Mouse (Mus musculus): ENCODE data around the gene Capns2.
A peak's percentile ranks its signal among the peaks of the same experiment; 100 is the strongest.
"Not testable (repeated sequence)": the region's sequence is repeated elsewhere in the genome, so short reads cannot be mapped to it uniquely, and the experiment has no call there.

Capns2 gene

GRCm38 (mm10) chr8:92901107-92901506, at the start of gene Capns2:
Gene Capns2 (plus strand): TSS chr8:92901407.
- no peak for DNase-seq (ENCODE audit: low read depth, low spot score)

DNA sequence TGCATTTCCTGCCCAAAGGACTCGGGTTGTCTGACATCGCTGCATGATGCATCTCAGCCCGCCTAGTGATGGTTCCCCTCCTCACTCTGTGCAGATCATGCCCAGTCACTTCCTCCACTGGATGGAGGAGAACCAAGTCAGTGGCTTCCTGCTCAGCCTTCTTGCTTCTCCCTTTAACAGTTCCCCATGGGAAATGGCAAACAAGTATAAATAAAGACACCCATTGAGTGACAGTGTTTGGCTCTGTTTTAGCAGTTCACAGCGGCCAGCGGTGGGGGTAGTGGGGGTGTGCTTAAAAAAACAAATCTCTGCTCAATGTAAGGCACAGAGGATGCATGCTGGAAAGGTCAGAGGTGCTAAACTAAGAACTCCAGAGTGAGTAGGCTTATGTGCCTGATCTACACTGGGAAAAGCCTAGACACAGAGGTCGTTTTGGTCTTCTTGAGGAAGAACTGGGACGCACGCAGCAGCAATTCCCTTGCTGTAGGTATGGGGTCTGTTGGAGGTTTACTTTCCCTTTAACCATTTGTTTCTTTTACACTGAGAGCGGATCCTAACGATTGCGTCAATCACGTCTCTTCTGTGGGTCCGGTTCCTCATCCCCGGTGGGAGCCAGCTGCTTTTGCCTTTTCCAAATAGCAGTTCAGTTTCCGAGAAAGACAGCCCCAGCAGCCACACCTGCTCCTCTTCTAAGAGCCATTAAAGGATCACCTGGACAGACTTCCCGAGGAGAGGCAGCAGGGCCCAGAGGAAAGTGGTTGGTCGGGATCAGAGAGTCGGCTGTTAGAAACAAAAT, 47.8 kb upstream of the Capns2 start:
- DNase-seq (ENCODE audit: low read depth, low spot score): peak; percentile 53

DNA sequence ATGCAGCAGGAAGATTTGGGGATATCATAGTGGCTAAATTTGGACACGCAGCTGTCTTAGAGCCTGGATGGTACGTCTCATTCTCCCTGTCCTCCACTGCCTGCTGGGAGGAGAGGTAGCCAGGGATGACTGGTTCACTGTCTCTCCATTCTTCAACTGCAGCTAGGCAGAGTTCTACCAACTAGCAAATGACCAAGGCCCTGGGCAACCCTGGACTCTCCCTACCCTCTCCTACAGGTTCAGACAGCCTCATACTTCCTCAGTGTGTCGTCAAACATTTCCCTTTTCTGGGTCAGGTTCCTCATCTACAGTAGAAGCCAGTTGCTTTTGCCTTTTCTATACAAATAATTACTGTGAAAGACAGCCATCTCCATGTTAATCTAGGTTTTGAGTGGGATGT, 46.5 kb upstream of the Capns2 start:
- no peak for DNase-seq (ENCODE audit: low read depth, low spot score)

GRCm38 (mm10) chr8:92855171-92855894, 45.9 kb upstream of the Capns2 start, which contains the start of gene Lpcat2:
Gene Lpcat2 (plus strand): TSS chr8:92855339.
- DNase-seq (ENCODE audit: low read depth, low spot score): peak; percentile 76

- DNase-seq (ENCODE audit: low read depth, low spot score): no peak
Observed at GRCm38 (mm10) chr8:92856273-92856986, 44.8 kb upstream of the Capns2 start.

DNA sequence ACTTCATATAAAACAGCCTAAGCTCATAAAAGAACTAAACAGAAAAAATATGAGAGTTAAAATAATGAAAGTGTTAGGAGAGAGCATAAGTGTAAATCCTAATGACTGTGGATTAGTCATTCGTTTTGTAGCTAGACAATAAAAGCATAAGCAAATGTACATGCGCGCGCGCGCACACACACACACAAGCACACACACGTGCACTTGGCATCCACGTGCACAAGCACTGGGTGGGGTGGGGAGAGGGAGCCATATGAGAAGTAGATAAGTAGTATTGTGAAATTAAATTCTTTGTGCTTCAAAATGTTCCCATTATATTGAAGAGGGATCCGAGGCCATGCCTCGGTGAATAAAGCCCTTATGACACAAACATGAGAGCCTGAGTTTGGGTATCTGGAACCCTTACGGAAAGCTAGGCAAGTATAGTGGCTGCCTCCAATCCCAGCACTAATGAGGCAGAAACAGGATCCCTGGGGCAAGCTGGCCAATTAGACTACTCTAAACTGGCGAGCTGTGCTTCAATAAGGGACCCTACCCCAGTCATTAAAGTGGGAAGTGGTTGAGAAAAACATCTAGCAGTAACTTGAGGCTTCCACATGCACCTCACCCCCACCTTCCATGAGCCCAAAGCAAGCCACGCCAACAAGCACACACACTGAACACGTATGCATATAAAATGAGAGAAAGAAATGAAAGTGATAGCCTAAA, 42.6 kb upstream of the Capns2 start:
- DNase-seq (ENCODE audit: low read depth, low spot score): no peak

DNA sequence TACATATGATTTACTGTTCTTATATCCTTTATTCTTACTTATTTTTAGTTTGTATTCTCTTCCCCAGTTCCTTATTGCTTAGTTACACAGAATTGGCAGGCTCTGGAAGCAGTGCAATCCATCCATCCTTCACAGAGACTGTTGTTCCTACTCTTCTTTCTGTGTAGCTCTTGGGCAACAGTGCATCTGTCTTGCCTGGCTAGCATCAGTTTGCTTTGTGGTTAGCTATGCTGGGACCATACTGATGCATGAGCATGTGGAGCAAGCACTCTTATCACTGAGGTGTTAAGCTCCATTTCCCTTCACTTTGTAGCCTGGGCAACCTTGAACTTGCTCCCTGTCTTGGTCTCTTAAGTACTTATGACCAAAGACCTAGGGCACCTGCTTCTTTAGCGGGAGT, 39.2 kb upstream of the Capns2 start:
- DNase-seq (ENCODE audit: low read depth, low spot score): no peak

GRCm38 (mm10) chr8:92870281-92870680, 30.9 kb upstream of the Capns2 start:
- DNase-seq (ENCODE audit: low read depth, low spot score): no peak

- DNase-seq (ENCODE audit: low read depth, low spot score): peak; percentile 51
Observed at GRCm38 (mm10) chr8:92872063-92872759, 29.0 kb upstream of the Capns2 start.

DNA sequence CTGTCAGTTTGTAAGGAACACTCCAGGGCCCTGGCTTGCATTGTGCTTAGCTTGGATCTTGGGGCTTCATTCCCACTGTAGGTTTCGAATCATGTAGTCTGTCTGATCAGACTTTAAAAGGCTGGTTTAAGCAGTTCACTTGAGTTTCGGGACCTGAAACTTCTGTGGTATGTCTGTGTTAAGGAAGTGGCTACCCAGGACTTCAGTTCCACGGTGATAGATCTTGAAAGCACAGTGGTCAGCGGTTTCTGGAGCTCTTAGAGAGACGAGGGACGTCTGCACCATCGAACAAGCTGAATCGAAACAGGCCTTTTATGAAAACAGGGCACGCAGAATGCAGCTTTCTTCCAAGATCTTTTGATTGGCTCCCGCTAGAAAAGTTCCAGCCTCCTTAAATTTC, 25.4 kb upstream of the Capns2 start:
- DNase-seq (ENCODE audit: low read depth, low spot score): peak; percentile 51

GRCm38 (mm10) chr8:92881247-92881646, 20.0 kb upstream of the Capns2 start:
- peak; percentile 16 for DNase-seq (ENCODE audit: low read depth, low spot score)

- DNase-seq (ENCODE audit: low read depth, low spot score): peak; percentile 53
Observed at GRCm38 (mm10) chr8:92883771-92884170, 17.4 kb upstream of the Capns2 start.

- DNase-seq (ENCODE audit: low read depth, low spot score): not testable (repeated sequence)
Observed at GRCm38 (mm10) chr8:92892216-92892615, 9.0 kb upstream of the Capns2 start.

DNA sequence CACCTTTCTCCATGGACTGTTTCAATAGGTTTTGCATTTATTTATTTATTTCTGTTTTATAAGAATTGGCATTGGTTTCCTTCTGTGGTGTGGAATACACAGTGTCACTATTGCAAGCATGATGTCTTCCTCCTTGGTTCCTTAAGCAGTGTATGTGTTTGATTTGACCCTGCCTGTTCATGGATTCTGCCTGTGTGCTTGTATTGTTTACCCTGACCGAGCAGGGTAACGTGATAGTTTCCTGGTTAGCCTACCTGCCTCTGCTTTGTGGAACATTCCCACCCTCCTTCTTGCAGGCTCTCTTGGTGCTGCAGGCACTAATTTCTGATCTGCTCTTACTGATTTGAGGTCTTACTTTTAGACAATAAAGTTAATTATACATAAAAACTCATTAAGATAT, 7.3 kb upstream of the Capns2 start:
- DNase-seq (ENCODE audit: low read depth, low spot score): no peak

DNA sequence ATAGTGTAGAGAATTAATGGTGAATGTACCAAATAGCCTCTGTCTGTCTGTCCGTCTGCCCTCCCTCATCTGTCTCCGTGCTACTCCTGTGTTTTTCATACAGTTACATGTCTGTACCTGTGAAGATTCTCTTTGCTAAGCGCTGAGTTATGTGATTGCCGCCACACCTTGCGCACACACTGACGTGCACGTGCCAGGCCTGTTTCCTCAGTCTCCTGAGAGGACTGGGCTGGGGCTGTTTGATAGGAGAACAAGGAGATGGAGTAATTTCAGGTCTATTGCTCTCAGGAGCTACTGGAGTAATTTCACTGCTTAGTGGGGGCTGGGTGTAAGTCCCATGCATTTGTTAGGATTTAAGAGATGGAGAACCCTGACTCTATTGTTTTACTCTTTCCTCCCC, 6.2 kb upstream of the Capns2 start:
- no peak for DNase-seq (ENCODE audit: low read depth, low spot score)

- no peak for DNase-seq (ENCODE audit: low read depth, low spot score)
Observed at GRCm38 (mm10) chr8:92896056-92896455, 5.2 kb upstream of the Capns2 start.

- DNase-seq (ENCODE audit: low read depth, low spot score): no peak
Observed at GRCm38 (mm10) chr8:92896611-92897010, 4.6 kb upstream of the Capns2 start.

DNA sequence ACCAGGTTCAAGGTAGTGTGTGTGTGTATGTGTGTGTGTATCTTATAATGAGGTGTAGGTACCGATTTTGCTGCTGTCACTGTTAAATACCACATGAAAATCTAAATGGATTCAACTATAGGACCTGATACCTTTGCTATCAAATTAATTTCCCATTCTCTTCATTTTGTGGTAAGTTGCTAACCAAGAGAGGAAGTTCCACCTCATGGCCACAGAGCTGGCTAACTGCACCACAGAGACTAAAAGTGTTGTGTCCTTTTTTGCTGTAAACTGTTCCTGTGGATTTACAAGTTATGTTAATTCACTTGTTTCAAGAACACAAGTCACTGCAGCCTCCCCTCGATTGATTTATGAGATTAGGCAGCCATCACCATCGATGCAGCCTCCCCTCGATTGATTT, 3.4 kb upstream of the Capns2 start:
- DNase-seq (ENCODE audit: low read depth, low spot score): no peak

GRCm38 (mm10) chr8:92899590-92899989, 1.6 kb upstream of the Capns2 start:
- DNase-seq (ENCODE audit: low read depth, low spot score): peak; percentile 32

- no peak for DNase-seq (ENCODE audit: low read depth, low spot score)
Observed at GRCm38 (mm10) chr8:92902981-92903380, 1.8 kb downstream of the Capns2 start.

All from brain, adult 2 months (tissue).